Mouse (Mus musculus): ENCODE results near the gene Bcl2l13.
"Not testable (repeated sequence)": the region's sequence is repeated elsewhere in the genome, so short reads cannot be mapped to it uniquely, and the experiment has no call there.

Gene Bcl2l13

DNA sequence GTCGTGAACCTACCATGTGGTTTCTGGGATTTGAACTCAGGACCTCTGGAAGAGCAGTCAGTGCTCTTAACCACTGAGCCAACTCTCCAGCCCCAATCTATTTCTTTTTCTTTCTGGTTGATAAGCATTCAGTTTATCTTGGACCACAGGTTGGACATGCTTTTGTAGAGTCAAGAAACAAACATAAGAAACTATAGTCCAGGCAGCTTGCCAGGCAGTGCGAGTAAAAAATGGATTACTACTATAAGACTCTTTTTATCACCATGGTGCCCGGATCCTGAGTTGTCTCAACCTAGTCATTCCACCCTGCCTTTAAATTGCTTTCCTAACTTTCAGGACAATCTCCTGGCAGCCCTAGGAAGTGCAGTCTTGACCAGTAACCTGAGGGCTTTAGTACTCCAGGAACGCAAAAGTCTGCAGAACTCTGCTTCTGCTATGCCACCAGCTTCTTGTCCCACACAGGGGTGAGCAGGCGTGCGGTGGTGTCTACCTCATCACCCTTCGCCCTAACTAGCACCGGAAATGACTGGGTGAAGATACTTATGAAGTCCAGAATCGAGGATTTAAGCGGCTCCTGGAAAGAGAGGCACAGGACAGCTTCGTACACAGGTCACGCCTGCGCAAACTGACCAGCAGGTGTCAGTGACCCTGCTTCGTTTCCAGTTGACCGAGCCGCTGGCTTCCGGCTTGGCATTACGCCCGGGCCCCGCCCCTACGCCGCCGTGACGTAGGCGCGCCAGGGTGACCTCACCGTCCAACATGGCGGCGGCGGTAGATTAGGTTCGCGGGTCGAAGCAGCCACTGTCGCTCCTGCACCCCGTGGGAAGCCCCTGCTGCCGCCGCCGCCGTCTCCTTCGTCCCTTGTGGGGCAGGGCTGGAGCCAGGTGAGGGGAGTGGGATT, at the start of gene Bcl2l13:
Gene Bcl2l13 (plus strand): TSS at position 739 of the 901 bp plus-strand sequence.
- peak; percentile 93 to 97 for DNase-seq (ENCODE audit: low spot score in 2 of 2)

DNA sequence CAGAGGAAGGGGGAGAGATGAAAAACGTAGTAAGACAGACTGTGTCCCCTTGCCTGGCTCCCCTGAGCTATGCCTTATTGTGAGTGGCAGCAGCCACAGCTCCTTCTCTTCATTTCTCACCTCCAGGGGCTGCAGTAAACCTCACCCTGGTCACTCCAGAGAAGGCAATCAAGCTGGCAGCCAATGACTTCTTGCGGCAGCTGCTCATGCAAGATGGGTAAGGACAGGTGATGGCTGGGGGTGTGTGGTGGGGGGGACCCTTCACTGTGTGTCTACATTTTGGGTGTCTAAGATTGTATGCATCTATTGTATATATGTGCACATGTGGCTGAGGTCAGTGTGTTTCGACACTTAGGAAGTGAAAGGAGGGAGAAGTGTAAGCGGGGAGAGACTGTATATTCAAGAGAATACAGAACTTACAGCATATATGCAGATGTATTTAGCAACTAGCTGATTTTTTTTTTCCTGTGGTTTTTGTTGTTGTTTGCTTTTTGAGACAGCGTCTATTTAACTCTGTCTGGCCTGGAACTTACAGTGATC, 47.9 kb upstream of the Bcl2l13 start:
- DNase-seq (ENCODE audit: low spot score in 2 of 2) = no peak

DNA sequence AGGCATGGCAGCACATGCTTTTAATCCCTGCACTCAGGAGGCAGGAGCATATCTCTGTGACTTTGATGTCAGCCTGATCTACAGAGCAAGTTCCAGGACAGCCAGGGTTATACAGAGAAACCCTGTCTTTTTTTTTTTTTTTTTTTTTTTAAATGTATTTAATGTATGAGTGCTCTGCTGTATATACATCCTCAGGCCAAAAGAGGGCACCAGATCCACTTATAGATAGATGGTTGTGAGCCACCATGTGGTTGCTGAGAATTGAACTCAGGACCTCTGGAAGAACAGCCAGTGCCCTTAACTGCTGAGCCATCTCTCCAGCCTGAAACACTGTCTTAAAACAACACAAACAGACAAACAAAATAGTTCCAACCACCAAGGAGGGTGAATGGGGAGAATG, 47.1 kb upstream of the Bcl2l13 start:
- no peak for DNase-seq (ENCODE audit: low spot score in 2 of 2)

DNA sequence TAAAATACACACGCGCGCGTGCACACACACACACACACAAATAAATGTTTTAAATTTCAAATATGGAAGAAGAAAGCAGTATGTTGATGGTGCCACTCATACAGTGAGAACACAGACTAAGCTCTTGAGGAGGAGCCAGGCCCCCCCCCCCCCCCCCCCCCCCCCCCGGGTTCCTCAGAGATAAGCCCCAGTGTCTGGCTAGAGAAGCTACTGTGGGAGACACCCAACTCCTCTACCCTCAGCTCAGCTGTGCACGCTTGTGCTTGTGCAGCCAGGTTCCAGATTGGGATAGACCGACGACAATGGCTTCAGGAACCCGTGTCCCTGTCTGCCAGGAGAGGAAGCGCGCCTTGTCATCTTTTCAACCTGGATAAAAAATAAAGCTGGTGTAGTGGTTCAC, 45.9 kb upstream of the Bcl2l13 start:
- DNase-seq (ENCODE audit: low spot score in 2 of 2) = no peak

DNA sequence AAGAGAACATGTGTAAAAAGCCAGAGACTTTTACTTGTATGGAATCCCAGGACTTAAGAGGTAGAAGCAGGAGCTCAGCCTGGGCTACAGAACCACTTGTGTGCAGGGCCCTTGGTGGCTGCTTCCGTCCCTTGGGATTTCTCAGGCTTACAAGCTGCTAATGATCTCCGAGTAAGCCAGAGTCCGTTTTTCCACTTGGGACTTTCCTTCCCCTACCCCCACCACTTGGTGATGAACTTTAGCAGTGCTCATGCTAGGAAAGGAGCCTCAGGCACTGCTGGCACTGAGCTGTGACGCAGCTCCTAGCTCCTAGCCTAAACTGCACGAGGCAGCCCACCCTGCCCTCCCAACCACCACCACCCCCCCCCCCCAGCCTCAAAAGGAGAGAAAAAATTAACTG, 45.3 kb upstream of the Bcl2l13 start:
- no peak for DNase-seq (ENCODE audit: low spot score in 2 of 2)

DNA sequence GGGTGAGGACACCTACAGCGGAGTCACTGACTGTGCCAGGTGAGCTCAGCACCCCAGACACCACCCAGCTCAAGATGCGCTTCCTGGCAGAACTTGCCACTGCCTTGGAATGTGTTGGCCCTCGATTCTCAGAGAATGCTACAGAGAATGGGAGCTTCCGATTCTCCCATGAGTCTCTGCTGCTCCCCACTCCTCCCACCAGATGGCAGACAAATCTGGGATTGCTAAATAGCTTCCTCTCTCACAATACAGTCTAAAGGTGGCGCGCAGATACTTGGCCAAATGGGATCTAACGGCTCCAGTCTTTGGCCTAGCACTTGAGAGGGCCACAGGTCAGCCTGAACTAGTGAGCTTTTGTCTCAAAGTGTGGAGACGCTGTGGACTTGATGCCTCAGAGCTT, 43.1 kb upstream of the Bcl2l13 start:
- DNase-seq (ENCODE audit: low spot score in 2 of 2) = no peak

DNA sequence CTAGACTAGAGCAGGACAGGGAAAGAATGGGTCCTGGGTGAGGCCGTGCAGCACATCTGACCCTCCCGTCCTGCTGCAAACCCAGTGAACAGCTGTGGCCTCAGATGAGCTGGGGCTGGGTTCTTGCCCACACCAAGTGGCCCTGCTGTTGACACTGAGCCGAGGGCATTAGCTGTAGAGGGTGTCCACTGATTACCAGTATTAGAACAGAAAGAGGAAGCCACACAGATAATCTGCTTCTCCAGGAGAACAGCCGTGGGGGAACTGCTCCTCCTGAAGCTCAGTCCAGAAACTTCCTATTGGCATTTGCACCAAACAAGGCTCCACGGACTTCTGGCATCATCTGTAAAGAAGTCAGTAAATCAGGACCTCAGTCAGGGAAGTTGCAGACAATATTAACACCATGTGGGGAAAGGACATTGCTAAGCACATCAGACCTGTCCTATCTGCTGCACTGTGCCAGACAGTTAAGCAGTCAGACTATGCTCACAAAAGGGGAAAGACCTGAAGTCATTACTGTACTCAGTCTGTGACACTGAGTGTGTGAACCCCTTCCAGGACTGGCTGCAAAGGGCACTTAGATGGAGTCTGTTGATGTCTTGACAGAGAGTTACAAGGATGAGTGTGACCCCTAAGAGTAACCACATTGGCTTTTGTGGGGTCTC, 40.5 kb upstream of the Bcl2l13 start:
- peak in 1 of 2 experiments; percentile 25 for DNase-seq (ENCODE audit: low spot score in 2 of 2)

DNA sequence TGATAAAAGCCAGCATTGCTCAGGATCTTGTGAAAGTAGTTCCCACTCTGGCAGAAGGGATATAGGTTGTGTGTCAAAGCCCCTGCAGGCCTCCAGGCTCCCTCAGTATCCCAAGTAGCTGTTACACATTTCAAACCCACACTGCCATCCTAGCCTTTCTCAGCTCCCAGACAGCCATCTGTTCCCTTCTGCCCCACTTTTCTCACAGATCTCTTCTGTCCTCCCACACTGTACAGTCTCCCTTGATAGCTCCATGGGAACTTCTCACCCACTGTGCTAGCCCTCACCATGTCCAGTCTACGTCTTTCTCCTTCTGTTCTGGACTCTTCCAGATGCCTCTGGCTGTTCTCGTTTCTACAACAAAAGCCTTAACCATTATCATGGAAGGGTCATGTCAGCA, 39.9 kb upstream of the Bcl2l13 start:
- no peak for DNase-seq (ENCODE audit: low spot score in 2 of 2)

DNA sequence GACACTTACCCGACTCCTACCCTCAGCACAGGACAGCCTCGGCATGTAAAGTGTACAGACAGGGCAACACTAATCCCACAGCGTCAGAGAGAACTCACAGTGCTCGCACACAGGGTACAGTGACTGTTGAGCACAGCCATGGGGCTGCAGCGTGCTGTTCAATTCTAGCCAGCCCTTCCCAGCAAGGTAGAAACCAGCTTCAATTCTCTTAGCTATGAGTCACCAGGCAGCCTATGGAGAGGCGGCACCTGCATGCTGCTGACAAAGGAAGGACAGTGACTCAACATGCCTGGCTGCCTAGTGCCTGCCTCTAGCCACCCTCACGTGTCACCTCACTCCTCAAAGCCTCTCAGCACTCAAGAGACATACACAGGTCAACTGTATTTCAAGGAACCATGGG, 38.0 kb upstream of the Bcl2l13 start:
- no peak for DNase-seq (ENCODE audit: low spot score in 2 of 2)

DNA sequence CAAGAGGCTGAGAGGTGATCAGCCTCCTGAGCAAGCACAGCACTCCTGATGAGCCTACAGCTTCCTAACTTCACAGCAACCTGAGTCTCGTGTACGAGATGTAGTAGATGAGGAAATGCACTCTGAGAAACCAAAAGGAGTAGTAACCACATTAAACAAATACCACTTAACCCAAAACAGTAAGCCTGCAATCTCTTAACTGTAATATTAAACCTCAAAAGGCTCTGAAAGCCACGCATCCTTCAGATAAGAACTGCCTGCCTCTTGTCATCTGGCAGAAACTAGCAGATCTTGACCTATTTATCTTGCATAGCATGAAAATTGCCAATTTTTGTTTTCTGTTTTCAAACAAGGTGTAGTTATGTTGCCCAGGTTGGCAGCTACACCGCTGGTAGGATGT, 37.1 kb upstream of the Bcl2l13 start:
- DNase-seq (ENCODE audit: low spot score in 2 of 2) = no peak

DNA sequence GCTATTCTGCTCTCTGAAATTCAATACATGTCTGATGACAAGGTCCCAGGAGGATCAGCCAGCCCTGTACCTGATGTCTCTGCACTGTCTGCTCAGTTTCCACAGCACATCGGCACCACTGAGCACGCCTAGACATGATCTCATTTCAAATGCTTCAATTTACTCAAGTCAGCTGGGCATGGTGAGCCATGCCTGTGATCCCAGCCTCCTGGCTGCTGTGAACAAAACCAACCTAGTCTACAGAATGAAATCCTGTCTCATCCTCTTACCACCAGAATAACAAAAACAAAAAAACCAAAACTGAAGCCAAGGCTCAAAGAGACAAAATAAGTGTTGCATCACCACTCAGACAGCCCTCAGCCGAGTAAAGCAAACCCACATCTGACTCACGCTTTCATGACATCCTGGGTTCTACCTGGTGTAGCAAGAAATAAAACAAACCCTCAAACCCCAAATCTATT, 36.4 kb upstream of the Bcl2l13 start:
- no peak for DNase-seq (ENCODE audit: low spot score in 2 of 2)

DNA sequence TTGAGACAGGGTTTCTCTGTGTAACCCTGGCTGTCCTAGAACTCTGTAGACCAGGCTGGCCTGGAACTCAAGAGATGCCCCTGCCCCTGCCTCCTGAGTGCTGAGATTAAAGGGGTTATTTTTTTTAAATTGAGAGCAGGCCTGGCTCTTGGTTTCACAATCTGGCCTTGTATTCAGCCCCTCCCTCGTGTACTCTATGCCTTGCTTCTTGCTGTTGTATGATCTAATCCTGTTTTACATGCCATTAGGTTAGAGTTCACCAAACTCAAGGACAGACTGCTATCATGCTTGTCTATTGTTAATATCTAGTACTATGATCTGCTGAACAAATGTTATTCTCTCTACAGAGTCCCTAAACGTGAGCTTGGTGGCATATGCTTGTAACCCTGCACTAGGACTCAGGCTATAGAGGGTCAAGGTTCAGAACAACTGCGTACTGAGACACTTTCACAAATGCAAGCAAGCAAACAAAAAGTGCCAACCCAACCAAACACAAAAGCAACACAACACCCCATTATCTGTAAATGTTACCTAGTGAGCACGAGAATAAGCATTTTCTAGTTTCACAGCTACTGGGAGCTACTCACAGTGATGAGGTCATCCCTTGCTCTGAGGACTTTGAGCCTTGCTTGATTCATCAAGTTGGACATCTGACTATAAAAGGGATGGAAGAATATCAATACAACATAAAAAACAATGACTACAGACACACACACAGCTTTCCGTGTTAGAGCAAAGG, 28.8 kb upstream of the Bcl2l13 start:
- DNase-seq (ENCODE audit: low spot score in 2 of 2) = no peak

DNA sequence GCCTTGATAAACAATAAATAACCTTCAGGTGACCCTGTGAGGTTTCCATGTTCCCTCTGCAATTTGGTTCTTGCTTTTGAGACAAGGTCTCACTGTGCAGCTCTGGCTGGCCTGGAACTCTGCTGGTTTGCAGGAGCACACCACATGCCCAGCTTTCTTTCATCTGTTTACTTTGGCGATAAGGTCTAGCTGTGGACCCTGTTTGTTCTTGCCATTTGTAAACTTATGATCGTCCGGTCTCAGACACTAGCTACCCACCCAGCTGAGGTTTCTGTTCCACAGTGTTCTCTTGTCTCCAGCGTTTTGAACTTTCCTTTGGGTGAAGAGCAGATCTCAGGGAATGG, 28.3 kb upstream of the Bcl2l13 start:
- no peak for DNase-seq (ENCODE audit: low spot score in 2 of 2)

DNA sequence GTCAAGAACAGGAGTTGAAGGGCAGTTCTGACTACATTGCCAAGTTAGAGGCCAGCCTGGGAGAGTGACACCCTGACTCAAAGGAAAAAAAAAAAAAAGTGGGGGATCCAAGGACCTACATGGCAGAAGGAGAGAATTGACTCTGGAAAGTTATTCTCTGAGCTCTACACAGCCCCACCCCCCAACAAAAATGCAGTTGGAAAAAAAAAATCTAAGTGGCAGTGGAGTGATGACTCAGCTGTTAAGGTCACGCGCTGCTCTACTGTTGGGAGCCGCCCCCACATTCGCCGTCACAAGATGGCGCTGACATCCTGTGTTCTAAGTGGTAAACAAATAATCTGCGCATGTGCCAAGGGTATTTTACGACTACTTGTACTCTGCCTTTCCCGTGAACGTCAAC, 24.0 kb upstream of the Bcl2l13 start:
- DNase-seq (ENCODE audit: low spot score in 2 of 2) = not testable (repeated sequence)

DNA sequence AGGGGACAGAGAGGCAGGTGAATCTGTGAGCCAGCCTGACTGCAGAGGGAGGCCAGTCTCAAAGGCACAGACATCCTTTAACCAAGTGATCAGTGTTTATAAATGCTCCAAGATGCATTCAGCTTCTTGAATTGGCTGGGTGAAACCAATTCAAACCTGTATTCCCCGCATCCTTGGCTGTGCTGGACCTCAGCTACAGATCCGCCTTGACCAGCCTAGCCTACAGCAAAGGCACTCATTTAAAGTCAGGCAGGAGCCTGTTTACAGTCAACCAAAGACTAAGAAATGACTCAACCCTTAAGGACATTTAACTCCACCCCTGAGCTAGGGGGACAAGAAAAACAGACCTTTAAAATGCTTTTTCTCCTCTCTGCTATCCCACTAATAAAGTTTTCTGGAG, 16.7 kb upstream of the Bcl2l13 start:
- no peak for DNase-seq (ENCODE audit: low spot score in 2 of 2)

DNA sequence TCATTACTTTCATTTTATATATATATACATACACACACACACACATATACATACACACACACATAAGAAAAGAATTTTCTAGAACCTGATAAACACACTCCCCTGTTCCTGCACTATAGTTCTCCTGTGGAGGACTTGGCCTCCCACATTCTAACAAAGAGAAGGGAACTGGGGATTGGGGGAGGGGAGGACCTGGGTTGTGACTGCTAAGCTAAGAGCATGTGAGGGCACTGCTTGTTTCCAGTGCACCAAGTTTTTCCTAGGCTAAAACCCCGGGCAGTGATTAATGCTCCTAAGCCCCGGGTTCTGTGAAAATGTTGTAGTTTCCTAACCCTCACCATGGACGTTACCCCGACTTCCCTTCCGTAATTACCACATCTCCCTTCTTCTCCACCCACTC, 15.9 kb upstream of the Bcl2l13 start:
- DNase-seq (ENCODE audit: low spot score in 2 of 2) = no peak

DNA sequence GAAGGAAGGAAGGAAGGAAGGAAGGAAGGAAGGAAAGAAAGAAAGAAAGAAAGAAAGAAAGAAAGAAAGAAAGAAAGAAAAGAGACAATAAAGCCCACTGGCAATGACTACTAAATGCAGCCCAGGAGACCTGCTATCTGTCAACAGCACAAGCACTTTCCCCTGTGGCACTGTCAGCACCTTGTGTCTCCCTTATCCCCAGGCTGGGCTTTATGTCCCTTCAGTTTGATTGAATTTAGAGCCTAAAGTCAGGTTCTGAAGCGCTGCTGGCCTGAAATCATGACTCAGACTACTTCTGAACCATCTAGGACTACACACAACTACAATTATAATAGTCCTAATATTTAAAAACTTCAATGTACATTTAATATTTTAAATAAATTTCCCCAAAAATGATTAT, 15.1 kb upstream of the Bcl2l13 start:
- DNase-seq (ENCODE audit: low spot score in 2 of 2) = no peak

DNA sequence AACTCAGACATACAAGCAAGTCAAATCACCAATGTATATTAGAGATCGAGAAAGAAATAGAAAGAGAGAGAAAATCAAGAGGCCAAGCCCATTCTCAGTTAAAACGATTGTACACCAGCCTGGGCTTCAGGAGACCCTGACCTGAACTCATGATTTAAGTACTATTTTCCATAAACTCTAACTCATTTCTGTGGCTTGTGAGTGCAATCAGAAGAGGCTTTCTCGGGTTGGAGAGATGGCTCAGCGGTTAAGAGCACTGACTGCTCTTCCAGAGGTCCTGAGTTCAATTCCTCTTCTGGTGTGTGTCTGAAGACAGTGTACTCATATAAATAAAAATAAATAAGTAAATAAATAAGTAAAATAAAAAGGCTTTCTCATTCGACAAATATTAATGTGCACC, 14.3 kb upstream of the Bcl2l13 start:
- DNase-seq (ENCODE audit: low spot score in 2 of 2) = no peak

DNA sequence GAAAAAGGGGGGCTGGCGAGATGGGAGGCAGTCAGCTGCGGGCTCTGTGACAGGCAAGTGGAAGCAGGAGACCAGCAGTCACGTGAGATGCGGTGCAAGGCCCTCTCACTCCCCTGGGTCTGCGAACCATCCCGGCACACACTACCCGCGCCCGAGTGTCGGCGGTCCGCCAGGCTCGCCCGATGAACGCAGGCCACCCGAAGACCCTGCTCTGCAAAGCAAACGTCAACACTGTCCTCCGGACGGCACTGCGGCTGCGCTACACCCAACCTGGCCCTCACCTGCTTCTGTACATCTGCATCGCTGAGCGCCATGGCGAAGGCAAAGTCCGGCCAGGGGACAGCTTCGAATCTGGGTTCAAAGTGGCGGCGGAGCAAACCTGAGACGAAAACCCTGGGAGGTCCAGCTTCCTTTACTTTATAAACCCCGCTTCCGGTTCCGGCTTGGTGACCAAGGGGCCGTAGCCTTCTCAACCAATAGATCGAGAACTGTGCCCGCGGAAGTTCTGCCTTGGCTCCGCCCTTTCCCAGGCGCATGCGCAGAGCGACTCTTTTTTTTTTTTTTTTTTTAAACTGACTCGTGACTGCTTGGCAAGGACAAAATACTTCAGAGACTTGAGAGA, 13.6 kb upstream of the Bcl2l13 start, which contains the start of gene Atp6v1e1:
Gene Atp6v1e1 (minus strand): TSS at position 487 of the 622 bp plus-strand sequence.
- DNase-seq (ENCODE audit: low spot score in 2 of 2) = peak; percentile 92

DNA sequence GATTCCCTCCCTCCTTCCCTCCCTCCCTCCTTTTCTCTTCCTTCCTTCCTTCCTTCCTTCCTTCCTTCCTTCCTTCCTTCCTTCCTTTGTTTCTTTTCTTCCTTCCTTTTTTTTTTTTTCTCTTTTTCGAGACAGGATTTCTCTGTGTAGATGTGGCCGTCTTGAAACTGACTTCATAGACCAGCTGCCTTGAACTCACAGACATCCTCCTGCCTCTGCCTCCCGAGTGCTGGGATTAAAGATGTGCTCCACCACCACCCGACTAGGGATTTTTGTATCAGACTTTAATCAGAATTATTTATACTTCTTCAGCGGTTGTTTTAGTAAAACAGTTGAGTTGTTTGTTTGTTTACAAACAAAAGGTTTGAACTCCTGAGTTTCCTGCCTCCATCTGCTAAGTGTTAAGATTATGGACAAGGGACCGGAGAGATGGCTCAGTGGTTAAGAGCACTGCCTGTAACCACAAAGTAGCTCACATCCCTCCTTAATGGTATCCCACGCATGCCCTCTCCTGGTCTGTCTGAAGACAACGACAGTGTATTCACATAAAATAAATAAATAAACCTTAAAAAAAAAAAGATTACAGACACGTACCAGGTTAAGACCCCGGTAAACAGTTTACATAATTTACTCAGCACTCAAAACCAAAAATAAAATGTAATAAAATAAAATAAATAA, 12.9 kb upstream of the Bcl2l13 start:
- DNase-seq (ENCODE audit: low spot score in 2 of 2) = no peak

DNA sequence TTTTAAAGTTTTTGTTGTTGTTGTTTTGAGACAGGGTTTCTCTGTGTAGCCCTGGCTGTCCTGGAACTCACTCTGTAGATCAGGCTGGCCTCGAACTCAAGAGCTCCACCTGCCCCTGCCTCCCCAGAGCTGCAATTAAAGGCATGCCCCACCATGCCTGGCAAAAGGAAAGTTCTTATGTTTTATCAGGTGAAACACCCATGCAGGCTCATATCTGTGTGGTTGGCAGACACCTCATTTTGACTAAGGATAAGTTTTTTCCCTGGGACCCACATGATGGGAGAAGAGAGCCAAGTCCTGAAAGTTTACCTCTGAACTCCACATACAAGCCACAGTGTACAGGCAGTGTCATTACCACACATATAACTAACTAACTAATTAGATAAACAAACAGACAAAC, 6.0 kb upstream of the Bcl2l13 start:
- DNase-seq (ENCODE audit: low spot score in 2 of 2) = no peak
